8 mouse cellular contexts compared by ENCODE assay signal in the genomic region with DNA sequence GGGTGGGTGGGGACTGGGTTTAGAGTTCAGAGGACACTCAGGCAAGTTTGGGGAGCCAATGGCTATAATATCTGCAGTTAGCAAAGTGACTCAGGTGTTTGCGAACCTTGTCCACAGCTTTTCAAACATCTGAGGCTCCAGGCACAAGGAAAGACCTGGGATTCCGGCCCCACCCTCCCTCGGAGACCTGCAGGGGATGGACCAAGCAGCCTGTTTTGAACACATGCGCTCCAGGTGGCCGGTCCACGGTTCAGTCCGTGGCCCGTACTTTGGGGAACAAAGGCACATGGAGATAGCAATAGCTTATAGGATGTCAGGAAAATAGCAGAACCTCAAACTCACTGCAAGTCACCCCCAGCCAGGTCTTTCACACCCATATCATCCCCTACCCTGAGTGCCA. TPM values are rescaled to one million over a fixed set of nuclear protein-coding genes. Genes with fewer than 3 reads are reported as not detected.
DNase-seq lines count a peak whose midpoint lies in the region; ATAC-seq and TF ChIP-seq lines count a peak whose summit lies in the region.

No protein-coding gene starts in this region.

- peak overlapping the region; percentile 80 for H3K4me2 ChIP-seq in heart, embryonic 16.5 days (ENCODE audit: low read depth, low read length)
- peak overlapping the region; percentile 99 for H3K4me2 ChIP-seq in hindbrain, embryonic 13.5 days
- peak overlapping the region; percentile 90 for H3K4me2 ChIP-seq in liver, postnatal 0 days (ENCODE audit: low read depth, low read length)

- intact Hi-C loops in heart, postnatal 10 days (cut with DNase I): no loop called here

- no peaks in the 10 kb centered on the region for H3K9me3 ChIP-seq in heart, embryonic 16.5 days (replicated peaks; ENCODE audit: control insufficient read depth, low read length)
- H3K9me3 ChIP-seq in hindbrain, embryonic 13.5 days: no peaks in the 10 kb centered on the region
- H3K9me3 ChIP-seq in liver, postnatal 0 days (ENCODE audit: low read length): no peaks in the 10 kb centered on the region

- H3K36me3 ChIP-seq in heart, embryonic 16.5 days (ENCODE audit: control insufficient read depth, insufficient read depth): peaks cover 21% of the 10 kb centered on the region
- peaks cover 20% of the 10 kb centered on the region for H3K36me3 ChIP-seq in hindbrain, embryonic 13.5 days
- H3K36me3 ChIP-seq in liver, postnatal 0 days (replicated peaks; ENCODE audit: insufficient read depth, low read length): peaks cover 18% of the 10 kb centered on the region; the same call in 1 of the 2 replicates

- no peak overlapping the region for H3K27ac ChIP-seq in heart, embryonic 16.5 days (ENCODE audit: low read length)
- H3K27ac ChIP-seq in hindbrain, embryonic 13.5 days: no peak overlapping the region
- H3K27ac ChIP-seq in liver, postnatal 0 days (ENCODE audit: low read depth): peak overlapping the region; percentile 90

- no peak for TF ChIP-seq CTCF in liver, postnatal 0 days (IDR thresholded peaks at IDR 0.05; ENCODE audit: low read depth)

- H3K4me1 ChIP-seq in heart, embryonic 16.5 days (ENCODE audit: control insufficient read depth, insufficient read depth, low read length): peaks cover 15% of the 10 kb centered on the region
- peaks cover 29% of the 10 kb centered on the region for H3K4me1 ChIP-seq in hindbrain, embryonic 13.5 days (replicated peaks)
- peaks cover 15% of the 10 kb centered on the region for H3K4me1 ChIP-seq in liver, postnatal 0 days (ENCODE audit: insufficient read depth)

- H3K27me3 ChIP-seq in heart, embryonic 16.5 days (ENCODE audit: control insufficient read depth, insufficient read depth, low read length): no peaks in the 10 kb centered on the region
- H3K27me3 ChIP-seq in hindbrain, embryonic 13.5 days: no peaks in the 10 kb centered on the region
- no peaks in the 10 kb centered on the region for H3K27me3 ChIP-seq in liver, postnatal 0 days (ENCODE audit: insufficient read depth, low read length)

- 8% methylated on average over 8 of the region's 8 CpGs for WGBS in heart, embryonic 16.5 days
- WGBS in hindbrain, embryonic 13.5 days: 13% methylated on average over 8 of the region's 8 CpGs
- 5% methylated on average over 8 of the region's 8 CpGs for WGBS in liver, postnatal 0 days (ENCODE audit: insufficient replicate concordance)

- no peak for TF ChIP-seq EP300 in liver, postnatal 0 days (IDR thresholded peaks at IDR 0.05; ENCODE audit: low read depth)

- H3K9ac ChIP-seq in heart, embryonic 16.5 days (ENCODE audit: low read length): peak overlapping the region; percentile 96
- H3K9ac ChIP-seq in hindbrain, embryonic 13.5 days: peak overlapping the region; percentile 94
- H3K9ac ChIP-seq in liver, postnatal 0 days (replicated peaks): peak overlapping the region; percentile 85

- H3K4me3 ChIP-seq in heart, embryonic 16.5 days (ENCODE audit: low read length): peak overlapping the region; percentile 94
- peak overlapping the region; percentile 86 for H3K4me3 ChIP-seq in hindbrain, embryonic 13.5 days
- H3K4me3 ChIP-seq in liver, postnatal 0 days (ENCODE audit: low read depth, low read length): peak overlapping the region; percentile 84

- no peak for ATAC-seq in heart, embryonic 16.5 days (replicated peaks; ENCODE audit: extremely low read depth, insufficient read depth, low FRiP score)
- no peak for ATAC-seq in hindbrain, embryonic 13.5 days (ENCODE audit: low FRiP score)
- no peak for ATAC-seq in liver, postnatal 0 days

- no peak for DNase-seq in heart, postnatal 10 days
- DNase-seq in adipocyte (ENCODE audit: low spot score): peak; percentile 7
- peak; percentile 27 for DNase-seq in liver, postnatal 0 days
- DNase-seq in spleen, postnatal 10 days (ENCODE audit: low spot score in 2 of 2): no peak
- no peak for DNase-seq in gastrocnemius, postnatal 4 days (ENCODE audit: low spot score in 2 of 2)
- DNase-seq in testis, postnatal 10 days (ENCODE audit: low spot score): no peak

RNA-seq across cellular contexts. Expression of gene Zfp64, which starts 1.0 kb away (rescaled TPM):
- polyA plus RNA-seq in heart, embryonic 16.5 days (2015; fragmentation: Nextera tagmentation; extraction: Ambion mirVana): 16.3 and 18.3 TPM in 2 replicates
- total RNA-seq in heart, postnatal 10 days (2021): 10 to 100 TPM; 11.7 to 12.1 TPM
- 28.7 and 30.2 TPM in 2 replicates for polyA plus RNA-seq in hindbrain, embryonic 13.5 days (2015; fragmentation: Nextera tagmentation; extraction: Ambion mirVana)
- polyA plus RNA-seq in liver, postnatal 0 days (2015; fragmentation: Nextera tagmentation; extraction: Ambion mirVana): 7.1 and 7.2 TPM in 2 replicates
- 10 to 100 TPM; 15.7 to 16.4 TPM for total RNA-seq in gastrocnemius, postnatal 4 days (2021)

Comparison
In these comparisons a context has a peak if more than half of its experiments do, and no peak if none do; other contexts are left out.
1. DNase-seq: peak in adipocyte (single experiment) and liver, postnatal 0 days (single experiment); none in heart, postnatal 10 days (0 of 2), spleen, postnatal 10 days (0 of 2), gastrocnemius, postnatal 4 days (0 of 2) and testis, postnatal 10 days (single experiment).
2. Peak in every context shown above with its lines, with median percentiles within 50 percentile points of each other: H3K4me2 ChIP-seq, H3K4me3 ChIP-seq and H3K9ac ChIP-seq.